Mouse (Mus musculus) embryonic fibroblast, embryonic 13.5 days (primary cell): Measurements from ENCODE around the gene Vipr2.

Source experiments
- CTCF ChIP-seq: IDR thresholded peaks from 2 replicates; pipeline ENCODE4 v1.5.1; 2011; ENCODE audit warnings: mild to moderate bottlenecking, control low read depth, low read length, moderate library complexity, borderline replicate concordance; ENCODE audit not compliant: insufficient read depth
- POLR2A ChIP-seq: IDR thresholded peaks from 2 replicates; pipeline ENCODE4 v1.6.1; 2011; ENCODE audit warnings: low read depth, mild to moderate bottlenecking, control low read depth, low read length, moderate library complexity

- TF ChIP-seq CTCF (no peak), POLR2A (no peak)
Measured at GRCm38 (mm10) chr12:116061561-116062193, 15.8 kb upstream of the Vipr2 start.
